Mouse (Mus musculus) erythroblast, embryonic 14.5 days (primary cell): ENCODE results near the gene Bcas3. TPM values are rescaled to one million over a fixed set of nuclear protein-coding genes. Genes with fewer than 3 reads are reported as not detected.

ENCODE experiments used
- H3K27me3 ChIP-seq: 2 replicates; pipeline ENCODE4 v1.6.1; 2012; ENCODE audit warnings: inconsistent platforms; ENCODE audit not compliant: control insufficient read depth
- H3K36me3 ChIP-seq: 2 replicates; pipeline ENCODE4 v1.6.1; 2012; ENCODE audit warnings: mild to moderate bottlenecking, inconsistent platforms; ENCODE audit not compliant: control insufficient read depth
- H3K4me1 ChIP-seq: 2 replicates; pipeline ENCODE4 v1.6.1; 2012; ENCODE audit warnings: inconsistent platforms; ENCODE audit not compliant: control insufficient read depth
- H3K4me3 ChIP-seq: replicated peaks from 2 replicates; pipeline ENCODE3; 2012; ENCODE audit warnings: moderate library complexity, mild to moderate bottlenecking, inconsistent platforms
- H3K9me3 ChIP-seq: 2 replicates; pipeline ENCODE4 v1.6.1; 2012; ENCODE audit warnings: low read length, inconsistent platforms, mixed read lengths; ENCODE audit not compliant: control insufficient read depth
- GATA1 ChIP-seq: IDR thresholded peaks from 2 replicates; pipeline ENCODE4 v1.6.1; 2012; ENCODE audit warnings: low read length, inconsistent platforms, mixed read lengths
- TAL1 ChIP-seq: IDR thresholded peaks from 3 replicates; pipeline ENCODE4 v1.6.1; 2012; ENCODE audit warnings: low read length, inconsistent platforms, mixed read lengths
- polyA plus RNA-seq: library from polyadenylated mRNA; stranded (reverse); fragments of >175 nt; gene quantifications from 2 replicates; pipeline ENCODE4 v1.2.3, GENCODE M21; 2012

Bcas3 gene
- polyA plus RNA-seq, 1 experiment, result 25.9 TPM

GRCm38 (mm10) chr11:85361621-85362020, 8.7 kb downstream of the Bcas3 start:
- Histone ChIP-seq H3K9me3 (no peaks in the 10 kb centered on the region), H3K36me3 (peaks cover 90% of the 10 kb centered on the region), H3K4me1 (peaks cover 4% of the 10 kb centered on the region), H3K27me3 (no peaks in the 10 kb centered on the region), H3K4me3 (no peak overlapping the region)
- TF ChIP-seq TAL1, result no peak
- no peak for TF ChIP-seq GATA1

- no peak overlapping the region for H3K4me3 ChIP-seq
- peaks cover 89% of the 10 kb centered on the region for H3K36me3 ChIP-seq
- TF ChIP-seq TAL1 (no peak), GATA1 (no peak)
- H3K9me3 ChIP-seq, result no peaks in the 10 kb centered on the region
- H3K27me3 ChIP-seq, result no peaks in the 10 kb centered on the region
- no peaks in the 10 kb centered on the region; the same call in 1 of the 2 replicates for H3K4me1 ChIP-seq
These were observed 13.2 kb downstream of the Bcas3 start for GRCm38 (mm10) chr11:85366168-85366567.

- H3K27me3 ChIP-seq, result no peaks in the 10 kb centered on the region
- peaks cover 90% of the 10 kb centered on the region for H3K36me3 ChIP-seq
These were observed 14.9 kb downstream of the Bcas3 start for GRCm38 (mm10) chr11:85367823-85368222.

GRCm38 (mm10) chr11:85379091-85379490, 26.1 kb downstream of the Bcas3 start:
- Histone ChIP-seq H3K36me3 (peaks cover 33% of the 10 kb centered on the region), H3K4me1 (no peaks in the 10 kb centered on the region), H3K9me3 (no peaks in the 10 kb centered on the region), H3K27me3 (no peaks in the 10 kb centered on the region), H3K4me3 (no peak overlapping the region)
- no peak for TF ChIP-seq GATA1
- no peak for TF ChIP-seq TAL1

More at GRCm38 (mm10) chr11:85367823-85368222, 14.9 kb downstream of the Bcas3 start:
- Histone ChIP-seq H3K4me1 (no peaks in the 10 kb centered on the region; the same call in 1 of the 2 replicates), H3K9me3 (no peaks in the 10 kb centered on the region), H3K4me3 (no peak overlapping the region)
- TF ChIP-seq GATA1, result no peak

GRCm38 (mm10) chr11:85380046-85380445, 27.1 kb downstream of the Bcas3 start:
- no peak overlapping the region for H3K4me3 ChIP-seq
- no peak for TF ChIP-seq TAL1
- TF ChIP-seq GATA1, result no peak
- no peaks in the 10 kb centered on the region for H3K9me3 ChIP-seq
- H3K4me1 ChIP-seq, result no peaks in the 10 kb centered on the region
- peaks cover 25% of the 10 kb centered on the region for H3K36me3 ChIP-seq
- H3K27me3 ChIP-seq, result no peaks in the 10 kb centered on the region

GRCm38 (mm10) chr11:85382055-85382454, 29.1 kb downstream of the Bcas3 start:
- TF ChIP-seq GATA1 (no peak), TAL1 (no peak)
- H3K4me3 ChIP-seq, result no peak overlapping the region
- no peaks in the 10 kb centered on the region for H3K4me1 ChIP-seq
- no peaks in the 10 kb centered on the region for H3K9me3 ChIP-seq
- no peaks in the 10 kb centered on the region for H3K27me3 ChIP-seq
- peaks cover 14% of the 10 kb centered on the region for H3K36me3 ChIP-seq

GRCm38 (mm10) chr11:85383975-85384821, 31.2 kb downstream of the Bcas3 start:
- Histone ChIP-seq H3K4me1 (no peaks in the 10 kb centered on the region), H3K27me3 (no peaks in the 10 kb centered on the region), H3K4me3 (no peak overlapping the region), H3K9me3 (no peaks in the 10 kb centered on the region), H3K36me3 (peaks cover 2% of the 10 kb centered on the region)
- no peak for TF ChIP-seq TAL1
- TF ChIP-seq GATA1, result no peak

- Histone ChIP-seq H3K4me3 (no peak overlapping the region), H3K36me3 (no peaks in the 10 kb centered on the region), H3K4me1 (no peaks in the 10 kb centered on the region), H3K9me3 (no peaks in the 10 kb centered on the region), H3K27me3 (no peaks in the 10 kb centered on the region)
- TF ChIP-seq TAL1 (no peak), GATA1 (no peak)
These were observed 39.4 kb downstream of the Bcas3 start for GRCm38 (mm10) chr11:85392179-85392863.

- H3K9me3 ChIP-seq, result no peaks in the 10 kb centered on the region
- TF ChIP-seq TAL1 (no peak), GATA1 (no peak)
- no peaks in the 10 kb centered on the region for H3K27me3 ChIP-seq
- H3K4me3 ChIP-seq, result no peak overlapping the region
- H3K4me1 ChIP-seq, result no peaks in the 10 kb centered on the region
- no peaks in the 10 kb centered on the region for H3K36me3 ChIP-seq
These were observed 39.9 kb downstream of the Bcas3 start for GRCm38 (mm10) chr11:85392864-85393220.
